Mouse (Mus musculus) spleen, adult 12 weeks (tissue): ENCODE results near the gene 1700030J22Rik.
A peak's percentile ranks its signal among the peaks of the same experiment; 100 is the strongest.

Source experiments
- DNase-seq: peaks from one replicate; pipeline ENCODE4 v3.0.0; 2022; ENCODE audit warnings: low spot score

The 1700030J22Rik gene

DNA sequence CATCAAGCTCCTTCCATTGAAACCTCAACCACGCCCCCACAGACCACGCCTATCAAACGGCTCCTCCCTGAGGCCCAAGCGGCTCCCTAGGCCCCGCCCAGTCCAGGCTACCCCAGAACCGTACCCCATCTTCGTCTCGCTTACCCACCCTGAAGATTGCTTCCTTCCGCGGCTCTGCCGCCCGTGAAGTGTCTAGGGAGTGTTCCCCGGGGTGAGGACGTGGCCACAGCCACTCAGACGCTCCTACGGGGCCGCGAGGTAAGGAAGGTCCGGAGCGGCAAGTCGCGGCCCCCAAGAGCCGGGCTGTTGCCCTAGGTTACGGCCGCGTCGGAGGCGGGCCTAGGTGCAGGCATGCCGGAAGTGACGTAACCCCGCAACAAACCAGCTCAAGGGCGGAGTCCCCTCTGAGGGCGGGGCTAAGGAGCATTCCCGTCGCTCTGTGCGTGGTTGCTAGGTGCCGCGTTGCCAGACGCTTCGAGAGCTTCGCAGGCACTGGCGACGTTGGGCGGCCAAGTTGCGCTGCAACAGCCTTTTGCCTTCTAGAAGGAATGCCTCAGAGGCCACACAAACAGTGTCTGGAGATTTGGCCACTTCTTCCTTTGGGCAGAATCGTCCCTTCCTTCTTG lies at the start of gene 1700030J22Rik:
1700030J22Rik (minus strand) TSS at position 329 of the 626 bp plus-strand sequence.
- DNase-seq = peak; percentile 98

DNA sequence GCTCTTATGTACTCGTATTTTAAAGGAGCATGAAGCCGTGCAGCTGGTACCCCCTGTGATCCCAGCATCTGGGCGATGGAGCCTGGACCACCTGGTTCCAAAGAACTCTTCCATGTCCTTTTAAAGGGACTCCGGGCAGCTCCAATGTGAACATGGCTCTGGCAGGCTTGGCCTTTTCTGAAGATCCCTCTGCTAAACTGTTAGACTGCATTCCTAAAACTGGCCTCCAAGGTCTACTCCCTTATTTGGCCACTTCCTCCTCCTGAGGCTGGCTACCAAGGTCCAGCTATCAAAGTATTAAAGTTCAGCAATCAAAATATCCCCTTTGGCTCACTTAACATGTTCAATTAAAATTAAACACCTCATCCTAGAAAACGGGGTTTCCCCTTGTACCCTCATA lies 48.8 kb upstream of the 1700030J22Rik start:
- no peak for DNase-seq

DNA sequence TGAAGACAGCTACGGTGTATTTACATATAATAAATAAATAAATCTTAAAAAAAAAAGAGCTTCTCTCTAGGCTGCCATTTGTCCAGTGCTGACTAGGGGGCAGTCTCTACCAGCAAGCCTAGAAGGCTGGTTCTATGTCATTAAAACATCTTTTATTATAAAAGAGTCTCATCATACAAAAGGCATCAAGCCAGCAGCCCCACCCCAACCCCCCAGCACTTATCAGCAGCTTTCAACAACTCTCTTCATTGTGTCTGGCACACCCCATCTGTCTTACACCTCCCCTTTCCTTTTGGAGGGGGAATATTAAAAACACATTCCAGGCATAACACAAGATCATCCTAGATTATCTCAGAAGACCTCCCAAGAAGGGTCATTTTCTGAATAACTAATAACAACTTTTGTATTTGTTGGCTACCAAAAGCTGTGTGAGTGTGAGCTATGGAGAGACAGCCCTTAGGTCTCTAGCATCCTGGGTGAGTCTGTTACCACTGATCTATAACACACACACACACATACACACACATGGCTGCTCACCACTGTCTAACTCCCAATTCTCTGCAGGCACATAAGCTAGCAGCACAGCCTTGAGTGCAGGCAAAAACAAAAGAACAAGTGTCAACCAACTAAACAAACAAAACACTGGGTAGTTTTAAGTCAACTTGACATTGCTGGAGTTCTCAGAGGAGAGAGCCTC lies 43.7 kb upstream of the 1700030J22Rik start:
- DNase-seq = no peak

GRCm38 (mm10) chr8:117019323-117020275 lies 40.8 kb upstream of the 1700030J22Rik start:
- DNase-seq = no peak

DNA sequence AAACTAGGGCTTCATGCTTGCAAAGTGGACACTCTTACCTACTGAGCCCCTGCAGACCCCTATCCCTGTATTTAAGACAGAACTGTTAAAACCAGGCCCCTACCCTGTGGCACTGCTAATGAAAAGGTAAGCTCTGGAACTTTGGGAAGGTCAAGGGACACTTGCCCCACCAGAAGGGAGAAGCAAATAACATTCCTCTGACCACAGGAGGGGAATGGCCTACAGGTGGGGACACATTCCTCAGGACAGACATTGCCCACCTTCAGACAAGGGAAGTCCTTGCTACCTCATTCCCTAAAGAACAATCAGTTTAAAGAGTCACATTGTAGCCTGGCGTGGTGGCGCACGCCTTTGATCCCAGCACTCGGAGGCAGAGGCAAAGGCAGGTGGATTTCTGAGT lies 39.1 kb upstream of the 1700030J22Rik start:
- DNase-seq = no peak

DNA sequence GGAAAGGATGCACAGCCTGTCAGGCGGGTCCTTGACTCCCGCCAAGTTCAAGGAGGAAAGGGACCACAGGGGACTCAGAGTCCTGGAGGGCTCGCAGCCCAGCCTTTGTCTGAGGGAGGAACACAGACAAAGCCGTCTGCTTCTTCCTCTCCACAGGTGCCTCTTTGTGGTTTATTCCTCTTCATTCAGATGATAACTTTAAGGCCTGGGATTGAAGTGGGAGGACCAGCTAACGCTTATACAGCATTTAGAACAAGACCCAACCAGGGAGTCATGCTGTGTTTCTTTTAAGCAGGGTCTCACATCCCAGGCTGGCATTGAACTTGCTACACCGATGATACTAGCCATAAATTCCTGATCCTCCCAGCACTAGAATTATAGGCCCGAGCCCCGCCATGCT lies 38.2 kb upstream of the 1700030J22Rik start:
- no peak for DNase-seq

DNA sequence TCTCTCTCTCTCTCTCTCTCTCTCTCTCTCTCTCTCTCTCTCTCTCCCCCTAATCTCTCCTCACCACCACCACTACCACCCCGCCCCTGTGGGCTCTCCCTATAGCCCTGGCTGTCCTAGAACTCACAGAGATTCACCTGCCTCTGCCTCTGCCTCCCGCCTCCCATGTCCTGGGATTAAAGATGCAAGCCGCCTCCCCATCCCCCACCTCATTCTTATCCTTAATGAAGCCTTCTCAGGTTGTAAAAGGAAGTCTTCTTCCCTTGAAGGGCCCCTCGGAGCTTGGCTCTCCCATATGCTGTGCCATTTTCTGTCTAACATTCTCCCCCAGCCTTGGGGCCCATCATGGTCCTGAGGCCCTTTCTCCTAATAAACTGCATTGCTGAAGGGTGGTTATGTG lies 36.9 kb upstream of the 1700030J22Rik start:
- DNase-seq = no peak

DNA sequence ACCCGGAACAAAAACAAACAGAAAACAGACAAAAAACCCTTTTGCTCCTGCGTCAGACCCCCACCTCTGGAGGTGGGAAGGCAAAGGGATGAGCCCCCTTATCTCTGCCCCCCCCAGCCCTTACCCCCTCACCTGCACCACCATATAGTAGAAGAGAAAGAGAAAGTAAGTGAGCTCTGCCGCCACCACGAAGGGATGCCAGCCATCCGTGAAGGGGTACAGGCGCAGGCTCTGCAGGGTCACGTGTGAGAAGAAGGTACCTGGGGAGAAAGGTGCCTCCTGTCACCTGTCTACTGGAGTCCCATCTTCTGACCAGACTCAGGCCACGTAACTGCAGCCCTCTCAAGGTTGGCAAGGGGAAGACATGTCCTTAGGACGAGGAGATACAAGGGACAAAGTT lies 32.6 kb upstream of the 1700030J22Rik start:
- DNase-seq = no peak

- DNase-seq = no peak
Observed at GRCm38 (mm10) chr8:116994016-116994716, 15.4 kb upstream of the 1700030J22Rik start.

- DNase-seq = peak; percentile 93
Observed at GRCm38 (mm10) chr8:116993095-116993867, 14.5 kb upstream of the 1700030J22Rik start, which contains the start of gene Gcsh. Gcsh (minus strand) TSS chr8:116993537.

GRCm38 (mm10) chr8:116992176-116992971 lies 13.6 kb upstream of the 1700030J22Rik start:
- no peak for DNase-seq

DNA sequence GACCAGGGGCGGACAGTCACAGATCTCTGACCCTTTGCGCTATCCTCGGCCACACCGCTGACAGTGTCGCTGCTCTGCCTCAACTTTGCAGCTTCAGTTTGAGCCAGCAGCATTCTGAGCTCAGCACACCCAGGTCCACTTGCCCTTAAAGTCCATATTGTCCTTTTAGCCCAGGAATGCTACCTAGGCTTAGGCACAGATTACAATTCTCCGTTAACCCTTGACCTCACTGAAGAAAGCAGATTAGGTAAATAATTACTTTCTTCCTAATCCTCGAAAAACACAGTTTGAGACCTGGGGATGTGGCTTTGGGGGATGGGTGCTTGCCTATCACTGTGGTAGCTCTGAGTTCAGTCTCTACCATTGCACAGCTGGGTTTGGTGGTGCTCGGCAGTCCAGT lies 12.5 kb upstream of the 1700030J22Rik start:
- no peak for DNase-seq

GRCm38 (mm10) chr8:116989842-116990241 lies 11.1 kb upstream of the 1700030J22Rik start:
- DNase-seq = no peak

GRCm38 (mm10) chr8:116980117-116980516 lies 1.4 kb upstream of the 1700030J22Rik start:
- peak; percentile 50 for DNase-seq

DNA sequence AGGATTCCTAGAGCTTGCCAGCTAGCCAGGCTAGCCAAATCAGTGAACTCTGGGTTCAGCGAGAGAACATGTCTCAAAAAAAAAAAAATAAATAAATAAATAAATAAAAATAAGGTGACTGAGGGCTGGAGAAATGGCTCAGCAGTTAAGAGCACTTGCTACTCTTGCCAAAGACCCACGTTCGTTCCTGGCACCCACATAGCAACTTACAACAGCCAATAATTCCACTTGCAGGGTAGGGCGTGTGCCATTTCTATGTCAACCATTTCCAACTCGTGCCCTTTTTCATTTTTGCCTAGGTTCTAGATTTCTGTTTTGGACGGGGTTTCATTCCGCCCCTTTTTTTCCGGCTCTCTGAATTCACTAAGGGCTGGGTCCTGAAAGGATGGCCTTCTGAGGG lies 707 bp downstream of the 1700030J22Rik start:
- no peak for DNase-seq

- DNase-seq = no peak
Observed at GRCm38 (mm10) chr8:116975606-116976005, 3.2 kb downstream of the 1700030J22Rik start.

- DNase-seq = no peak
Observed at GRCm38 (mm10) chr8:116975066-116975465, 3.7 kb downstream of the 1700030J22Rik start.

DNA sequence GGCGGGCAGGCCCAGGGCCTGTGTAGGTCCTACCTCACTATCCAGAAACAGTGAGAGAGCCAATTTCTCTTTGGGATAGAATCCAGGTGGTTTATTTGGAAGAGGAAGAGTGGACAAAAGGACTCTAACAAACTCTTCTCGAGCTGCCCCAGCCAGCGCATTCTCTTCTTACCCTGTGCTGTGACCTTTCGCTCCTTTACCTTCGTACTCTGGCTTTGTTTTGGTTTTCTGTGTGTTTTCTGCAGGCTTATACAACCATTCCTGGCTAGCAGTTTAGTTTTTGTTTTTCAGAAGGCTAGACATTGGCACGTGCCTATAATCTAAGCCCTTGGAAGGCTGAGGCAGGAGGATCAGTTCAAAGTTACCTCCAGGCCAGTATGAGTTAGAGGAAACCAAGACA lies 9.2 kb downstream of the 1700030J22Rik start:
- DNase-seq = no peak

GRCm38 (mm10) chr8:116954415-116954814 lies 24.3 kb downstream of the 1700030J22Rik start:
- DNase-seq = no peak

- DNase-seq = no peak
Observed at GRCm38 (mm10) chr8:116952428-116952827, 26.3 kb downstream of the 1700030J22Rik start.
